Mouse (Mus musculus) adipocyte (in vitro differentiated cells): ENCODE results near the gene Cep131.

Source experiments
- DNase-seq: peaks from one replicate; pipeline ENCODE4 v3.0.0-alpha.2; 2016; ENCODE audit warnings: low spot score

Cep131 gene

DNA sequence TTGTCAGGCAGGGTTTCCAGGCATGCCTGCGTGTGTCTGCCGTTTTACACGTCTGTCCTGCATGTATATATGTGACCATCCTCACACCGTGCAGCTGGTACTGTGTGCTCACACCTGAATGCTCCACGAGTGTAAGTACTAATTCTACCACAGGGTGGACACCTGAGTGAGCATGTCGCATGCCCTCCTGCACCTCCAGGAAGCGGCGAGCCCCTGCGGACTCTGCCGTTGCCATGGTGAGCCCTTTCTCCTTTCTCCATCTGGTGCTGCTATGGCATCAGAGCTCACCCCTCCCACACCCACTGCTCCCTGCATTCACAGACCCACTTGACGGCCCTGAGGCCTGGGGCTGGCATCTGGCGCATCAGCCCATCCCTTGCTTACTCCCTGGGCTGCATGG lies 63.8 kb downstream of the Cep131 start:
- DNase-seq = no peak

DNA sequence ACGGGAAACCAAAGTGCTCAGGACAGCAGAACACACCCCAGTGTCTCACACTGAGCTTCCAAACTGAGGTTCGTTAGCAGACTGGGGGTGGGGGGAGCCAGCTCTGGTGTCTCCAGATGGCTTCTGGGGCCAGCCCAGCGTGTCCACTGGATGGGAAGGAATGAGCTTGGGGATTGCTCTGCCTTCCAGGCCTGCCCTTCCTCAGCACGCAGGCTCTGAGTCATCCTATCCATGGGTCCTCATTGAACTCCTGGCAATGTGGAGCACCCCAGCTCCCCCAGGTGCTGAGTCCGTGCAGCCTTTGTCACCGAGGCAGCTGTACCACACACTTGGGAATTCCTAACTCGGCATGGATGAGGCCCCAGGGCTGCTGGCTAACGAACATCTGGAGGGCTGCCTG lies 64.4 kb downstream of the Cep131 start:
- DNase-seq = no peak

- DNase-seq = no peak
These were observed 65.3 kb downstream of the Cep131 start for GRCm38 (mm10) chr11:120021367-120021766.

- no peak for DNase-seq
These were observed 66.8 kb downstream of the Cep131 start for GRCm38 (mm10) chr11:120019542-120020440.

- DNase-seq = no peak
These were observed 69.6 kb downstream of the Cep131 start for GRCm38 (mm10) chr11:120017011-120017410.

DNA sequence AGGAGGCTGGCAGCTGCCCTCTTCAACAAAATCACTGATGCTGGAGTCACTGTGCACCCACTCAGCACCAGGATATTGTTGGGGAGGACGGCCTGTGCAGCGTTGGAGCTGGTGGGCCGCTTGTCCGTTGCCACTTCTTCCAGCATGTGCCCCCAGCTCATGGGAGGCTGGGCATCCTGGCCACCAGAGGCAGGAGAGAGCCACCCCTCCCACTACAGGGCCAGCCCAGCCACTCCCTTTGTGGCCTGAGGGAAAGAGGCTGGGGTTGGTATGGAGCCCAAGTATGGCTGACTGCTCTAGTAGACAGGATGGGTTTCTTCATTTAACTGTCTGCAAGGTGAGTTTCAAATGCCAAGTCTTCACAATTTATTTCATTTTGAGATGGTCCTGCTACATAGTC lies 71.9 kb downstream of the Cep131 start:
- DNase-seq = no peak
